Mouse (Mus musculus): ENCODE measurements around the gene Gm20683.

DNA sequence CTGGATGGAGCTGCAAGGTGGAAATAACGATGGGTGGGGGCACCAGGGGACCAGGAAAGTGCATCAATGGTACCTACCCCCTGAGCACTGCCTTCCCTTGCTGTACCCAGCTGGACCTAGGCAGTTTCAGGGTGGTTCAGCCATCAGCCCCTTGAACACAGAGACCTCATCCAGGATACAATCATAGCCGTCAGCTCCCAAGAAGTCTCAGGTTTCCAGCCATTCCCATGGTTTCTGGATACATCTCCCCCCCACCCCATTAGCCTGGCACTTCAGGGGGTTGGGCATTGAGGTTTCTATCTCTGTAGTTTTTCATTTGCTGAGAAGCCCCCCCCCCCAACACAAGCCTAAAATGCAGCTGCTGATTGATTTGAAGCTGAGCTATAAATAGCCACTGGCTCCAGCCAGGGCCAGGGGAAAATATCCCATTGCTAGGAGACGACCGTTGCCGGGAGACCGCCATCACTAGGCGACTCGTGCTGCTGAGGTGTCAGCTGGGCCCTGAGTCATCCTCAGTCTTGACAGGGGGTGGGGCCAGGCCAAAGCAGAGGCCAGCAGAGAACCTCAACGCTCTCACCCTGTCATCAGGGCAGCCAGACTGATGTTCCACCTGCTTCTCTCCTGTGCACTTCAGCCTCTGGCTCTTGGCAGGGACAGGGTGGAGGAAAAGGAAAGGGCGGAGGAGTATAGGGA, 38.6 kb downstream of the Gm20683 start:
- TF ChIP-seq EP300 (IDR thresholded peaks at IDR 0.05; ENCODE audit: low read depth) (no peak), CTCF (IDR thresholded peaks at IDR 0.05; ENCODE audit: low read depth) (no peak)

All from heart, postnatal 0 days (tissue).